Mouse (Mus musculus): ENCODE measurements around the gene Trim42.

GRCm38 (mm10) chr9:97322846-97323245 lies 46.9 kb downstream of the Trim42 start:
- TF ChIP-seq CTCF (IDR thresholded peaks at IDR 0.05; ENCODE audit: borderline replicate concordance, insufficient read depth, low read length), result no peak
- TF ChIP-seq POLR2A (IDR thresholded peaks at IDR 0.05; ENCODE audit: low read depth, low read length), result no peak
